Comparison of ENCODE assay signal across 19 mouse cellular contexts in the genomic region with DNA sequence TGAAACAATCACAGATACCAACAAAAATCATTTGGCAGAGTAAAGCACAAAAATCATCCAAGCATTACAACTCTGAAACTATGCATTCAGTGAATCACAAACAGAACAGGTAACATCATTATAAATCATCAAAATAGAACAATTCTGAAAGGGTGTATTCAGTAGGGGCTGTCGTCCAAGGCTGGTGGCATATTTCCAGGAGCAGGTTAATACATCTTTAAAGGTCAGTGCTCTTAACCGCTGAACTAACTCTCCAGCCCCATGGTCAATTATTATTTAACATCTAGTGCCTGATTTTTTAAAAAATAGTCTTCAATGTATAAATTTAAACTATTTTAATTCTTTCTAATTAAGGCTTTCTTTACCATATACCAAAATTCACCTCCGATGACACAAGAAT. TPM values are rescaled to one million over a fixed set of nuclear protein-coding genes. Genes with fewer than 3 reads are reported as not detected.
"Had no signal": no experiment of that assay in that cellular context is flagged by ENCODE, and none has a peak within 500 bp of the region (broad histone marks: within the 10 kb centered on the region; RNA-seq: fewer than 3 reads in every experiment).

No protein-coding gene starts in this region.

RNA-seq across cellular contexts. Expression of gene 4930438A08Rik, which starts 40.0 kb away (rescaled TPM):
- polyA plus RNA-seq: heart, embryonic 10.5 days; heart, embryonic 11.5 days; heart, embryonic 12.5 days; heart, embryonic 13.5 days; heart, embryonic 14.5 days; heart, embryonic 15.5 days; heart, postnatal 0 days; hindbrain, embryonic 11.5 days; hindbrain, embryonic 14.5 days; hindbrain, embryonic 15.5 days; hindbrain, postnatal 0 days; inflammation-experienced regulatory T-cells, adult 6 months; intestine, embryonic 14.5 days; intestine, embryonic 15.5 days; intestine, embryonic 16.5 days; intestine, postnatal 0 days; kidney, embryonic 14.5 days; kidney, embryonic 15.5 days; kidney, embryonic 16.5 days had no signal
